Mouse (Mus musculus) cerebellum, postnatal 36 days (tissue): ENCODE data around the gene Map1b.

Experiments used
- DNase-seq, 2 experiments: peaks; one replicate each; pipeline ENCODE4 v3.0.0; 2021 to 2022; ENCODE audit warnings: mixed read lengths in 2 of 2

The Map1b gene

GRCm38 (mm10) chr13:99485331-99485733 lies 31.0 kb downstream of the Map1b start:
- DNase-seq, result peak; percentile 49 to 59

GRCm38 (mm10) chr13:99484905-99485304 lies 31.4 kb downstream of the Map1b start:
- DNase-seq, result peak; percentile 54 to 58

- DNase-seq, result no peak
Observed at GRCm38 (mm10) chr13:99483433-99483832, 32.9 kb downstream of the Map1b start.

GRCm38 (mm10) chr13:99475488-99475887 lies 40.9 kb downstream of the Map1b start:
- DNase-seq, result no peak

GRCm38 (mm10) chr13:99475033-99475432 lies 41.3 kb downstream of the Map1b start:
- no peak for DNase-seq

- DNase-seq, result peak in 1 of 2 experiments; percentile 35
Observed at GRCm38 (mm10) chr13:99474108-99474507, 42.2 kb downstream of the Map1b start.

GRCm38 (mm10) chr13:99472028-99472427 lies 44.3 kb downstream of the Map1b start:
- no peak for DNase-seq

GRCm38 (mm10) chr13:99470084-99470483 lies 46.3 kb downstream of the Map1b start:
- DNase-seq, result no peak

GRCm38 (mm10) chr13:99468267-99468666 lies 48.1 kb downstream of the Map1b start:
- no peak for DNase-seq

- no peak for DNase-seq
Observed at GRCm38 (mm10) chr13:99466811-99467315, 49.5 kb downstream of the Map1b start.

- DNase-seq, result no peak
Observed at GRCm38 (mm10) chr13:99466064-99466463, 50.3 kb downstream of the Map1b start.

- no peak for DNase-seq
Observed at GRCm38 (mm10) chr13:99464551-99464950, 51.8 kb downstream of the Map1b start.

- DNase-seq, result no peak
Observed at GRCm38 (mm10) chr13:99461886-99462285, 54.5 kb downstream of the Map1b start.

- no peak for DNase-seq
Observed at GRCm38 (mm10) chr13:99459612-99460011, 56.7 kb downstream of the Map1b start.

- peak; percentile 55 to 58 for DNase-seq
Observed at GRCm38 (mm10) chr13:99458658-99459386, 57.5 kb downstream of the Map1b start.

- DNase-seq, result no peak
Observed at GRCm38 (mm10) chr13:99454977-99455376, 61.4 kb downstream of the Map1b start.

GRCm38 (mm10) chr13:99452444-99452843 lies 63.9 kb downstream of the Map1b start:
- DNase-seq, result no peak

GRCm38 (mm10) chr13:99451276-99451675 lies 65.1 kb downstream of the Map1b start:
- peak in 1 of 2 experiments; percentile 45 for DNase-seq

- peak; percentile 88 to 89 for DNase-seq
Observed at GRCm38 (mm10) chr13:99450766-99451165, 65.6 kb downstream of the Map1b start.

- DNase-seq, result no peak
Observed at GRCm38 (mm10) chr13:99449547-99449946, 66.8 kb downstream of the Map1b start.

- no peak for DNase-seq
Observed at GRCm38 (mm10) chr13:99448278-99448677, 68.1 kb downstream of the Map1b start.

- DNase-seq, result peak; percentile 45
Observed at GRCm38 (mm10) chr13:99447403-99448199, 68.7 kb downstream of the Map1b start.

- no peak for DNase-seq
Observed at GRCm38 (mm10) chr13:99447002-99447401, 69.3 kb downstream of the Map1b start.

- no peak for DNase-seq
Observed at GRCm38 (mm10) chr13:99444880-99445279, 71.5 kb downstream of the Map1b start.
